Mouse (Mus musculus) frontal cortex, postnatal 25 days (tissue): ENCODE measurements at regions not wholly inside any gene's neighbourhood (a gene's known extent, or its start where the extent isn't known, plus 50 kb on each side); places are given as distances from the start of the nearest gene placed in this dataset.

ENCODE experiments used
- DNase-seq, 2 experiments: peaks; one replicate each; pipeline ENCODE4 v3.0.0; 2022; ENCODE audit warnings: low spot score in 2 of 2

DNA sequence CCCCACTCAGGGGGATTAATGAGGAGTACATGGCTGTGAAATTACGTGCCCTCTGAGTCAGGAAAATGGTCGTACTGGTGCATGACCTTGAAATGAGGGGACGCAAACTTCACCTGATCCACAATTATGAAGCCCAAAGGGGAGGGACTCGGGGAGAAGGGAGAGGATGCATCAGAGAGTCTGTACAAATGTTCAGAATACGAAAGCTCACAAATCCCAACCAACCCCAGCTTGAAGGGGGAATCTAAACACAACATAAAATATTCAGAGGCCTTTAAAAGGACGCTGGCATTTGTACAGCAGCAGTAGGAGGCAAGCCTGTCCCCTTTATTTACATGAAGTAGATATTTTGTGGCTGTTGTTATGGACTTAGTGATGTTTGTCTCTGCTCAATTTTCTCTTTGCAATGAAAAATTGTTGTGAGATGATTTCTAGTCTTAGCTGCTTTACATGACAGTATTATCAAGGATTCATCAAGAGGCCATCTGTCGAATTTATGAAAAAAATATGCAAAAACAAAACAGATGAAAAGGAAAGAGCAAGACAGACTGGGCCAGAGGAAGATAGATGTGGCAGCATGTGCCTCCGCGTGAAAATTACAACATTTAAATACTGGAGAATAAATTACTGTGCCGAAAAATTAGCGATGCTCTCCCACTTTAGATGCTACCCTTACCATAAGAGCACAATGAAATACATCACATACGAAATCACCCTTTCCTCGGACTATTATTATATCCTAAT is 695.3 kb downstream of the 1700064H15Rik start:
- no peak for DNase-seq

DNA sequence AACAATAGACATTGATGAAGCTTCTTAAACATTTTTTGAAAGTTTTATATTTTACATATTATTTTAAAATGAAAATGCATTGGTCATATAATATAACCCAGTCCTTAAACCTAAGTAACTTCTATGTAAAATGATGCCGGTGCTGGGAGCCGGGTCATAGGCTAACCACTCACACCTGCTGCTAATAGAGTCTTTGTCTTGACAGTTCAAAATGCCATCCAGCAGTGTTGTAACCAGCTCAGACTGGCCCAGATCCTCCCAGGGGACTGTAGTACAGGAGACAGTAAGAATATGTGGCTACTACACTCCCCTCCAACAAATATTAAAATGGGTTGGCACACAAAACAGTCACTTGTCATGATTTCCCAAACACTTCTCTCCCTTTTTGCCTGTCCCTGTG is 693.6 kb downstream of the 1700064H15Rik start:
- no peak for DNase-seq

GRCm38 (mm10) chr3:18937333-18938122 is 690.9 kb downstream of the 1700064H15Rik start:
- no peak for DNase-seq

DNA sequence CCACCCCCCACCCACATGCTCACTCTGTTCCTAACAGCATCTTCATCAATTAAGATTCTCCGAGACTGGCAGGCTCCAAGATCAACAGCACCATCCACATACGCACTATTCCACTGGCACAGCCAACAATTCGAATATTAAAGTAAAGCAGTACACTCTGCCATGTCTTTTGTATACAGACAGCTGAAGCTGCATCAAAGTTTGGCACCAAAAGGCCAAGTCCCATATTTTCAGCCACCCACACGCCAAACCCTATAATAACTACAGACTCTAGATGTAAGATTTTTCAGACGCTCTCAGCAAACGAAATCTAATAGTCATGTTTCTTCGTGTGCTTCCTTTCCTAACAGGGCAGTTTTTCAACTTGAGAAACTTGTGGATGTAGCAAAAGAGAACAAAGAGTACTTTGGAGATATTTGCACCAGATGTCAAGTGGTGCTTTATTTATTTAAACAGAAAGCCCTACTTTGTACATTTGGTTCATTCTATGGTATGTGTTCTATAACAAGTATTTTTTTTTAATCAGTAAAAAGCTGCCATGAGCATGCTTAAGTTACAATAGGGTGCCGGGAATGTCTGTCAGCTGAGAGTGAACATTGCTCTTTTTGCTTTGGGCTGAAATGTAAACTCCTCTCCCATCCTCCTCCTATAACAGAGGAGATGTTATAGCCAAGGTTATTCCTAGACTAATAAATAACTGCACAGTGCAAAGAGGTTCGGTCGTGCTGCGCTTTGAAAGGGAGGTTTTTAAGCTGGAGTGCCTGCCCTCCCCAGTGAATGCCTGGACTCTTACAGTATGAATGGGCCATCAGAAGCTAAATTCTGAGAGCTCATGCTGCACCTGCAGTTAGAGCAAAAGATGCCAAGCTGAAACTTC is 686.9 kb downstream of the 1700064H15Rik start:
- no peak for DNase-seq

DNA sequence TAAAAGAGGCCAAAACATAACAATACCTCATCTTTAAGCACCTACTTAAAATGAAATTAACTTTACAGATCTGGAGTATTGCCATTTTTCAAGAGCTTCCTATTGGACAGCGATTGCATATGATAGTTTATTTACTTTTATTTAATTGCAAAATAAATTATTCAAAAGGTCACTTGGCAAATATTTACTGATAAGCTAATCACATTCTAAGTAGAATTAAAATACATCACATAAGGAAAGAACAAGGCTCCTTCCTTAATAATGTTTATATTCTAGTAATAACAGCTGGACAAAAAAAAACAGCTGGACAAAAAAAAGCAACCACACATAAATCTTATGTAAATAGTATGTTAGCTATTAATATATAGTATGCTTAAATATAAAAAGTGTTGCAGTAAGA is 668.1 kb downstream of the 1700064H15Rik start:
- no peak for DNase-seq

- no peak for DNase-seq
These were observed 639.8 kb downstream of the 1700064H15Rik start for GRCm38 (mm10) chr3:18988662-18989061.

- no peak for DNase-seq
These were observed 638.8 kb downstream of the 1700064H15Rik start for GRCm38 (mm10) chr3:18989577-18990240.

DNA sequence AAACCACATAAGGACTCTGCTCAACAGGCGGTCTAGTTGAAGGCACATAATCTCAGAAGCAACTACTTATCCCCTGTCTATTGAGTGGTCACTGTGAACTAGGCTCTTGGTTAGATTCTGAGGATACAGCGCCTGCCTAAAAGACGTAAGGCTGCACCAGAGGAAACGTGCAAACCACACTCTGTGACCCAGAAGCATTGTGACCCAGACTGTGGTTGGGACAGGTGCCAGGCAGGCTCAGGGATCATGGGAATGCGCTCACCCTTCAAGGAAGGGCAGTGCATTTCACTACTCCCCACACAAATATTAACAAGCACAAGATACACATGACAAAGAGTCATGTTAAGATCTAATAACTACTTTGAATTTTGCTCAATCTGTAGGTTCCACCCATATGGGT is 628.3 kb downstream of the 1700064H15Rik start:
- DNase-seq: no peak

- DNase-seq: no peak
These were observed 626.4 kb downstream of the 1700064H15Rik start for GRCm38 (mm10) chr3:19002056-19002455.

DNA sequence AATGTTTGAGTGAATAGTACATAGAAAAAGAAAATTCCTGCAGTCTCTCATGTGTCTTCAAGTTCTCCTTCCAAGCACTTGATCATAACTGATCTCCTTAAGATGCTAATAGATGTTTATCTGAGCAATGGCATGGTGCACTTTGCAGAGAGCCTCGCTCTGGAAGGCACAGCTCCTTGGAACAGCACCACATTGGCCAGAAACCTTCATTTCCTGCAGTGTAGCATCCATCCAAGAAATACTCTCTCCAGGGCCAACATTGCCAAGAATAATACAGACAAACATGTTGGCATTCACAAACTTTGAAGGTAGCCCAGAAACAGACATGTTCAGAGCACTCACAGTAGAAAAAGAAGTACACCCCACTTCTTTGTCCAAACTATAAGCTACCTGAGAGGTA is 623.7 kb downstream of the 1700064H15Rik start:
- no peak for DNase-seq

DNA sequence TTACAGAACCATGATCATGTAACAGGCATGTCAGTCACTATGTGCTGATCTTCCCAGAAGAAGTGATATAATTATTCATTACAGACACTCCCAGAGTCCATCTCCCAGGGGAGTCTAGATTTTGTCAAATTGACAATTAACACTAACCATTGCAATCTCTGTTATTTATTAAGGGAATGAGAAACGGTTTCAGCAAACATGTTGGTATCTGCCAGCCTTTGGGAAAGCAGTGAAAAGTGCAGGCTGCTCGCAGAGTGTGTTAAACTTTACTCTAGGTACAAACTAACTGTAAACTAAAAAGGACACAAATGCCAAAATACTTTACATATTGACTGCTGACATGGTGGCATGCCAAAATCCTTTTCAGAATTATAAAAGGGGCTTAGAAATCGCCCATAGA is 583.9 kb downstream of the 1700064H15Rik start:
- DNase-seq: no peak

DNA sequence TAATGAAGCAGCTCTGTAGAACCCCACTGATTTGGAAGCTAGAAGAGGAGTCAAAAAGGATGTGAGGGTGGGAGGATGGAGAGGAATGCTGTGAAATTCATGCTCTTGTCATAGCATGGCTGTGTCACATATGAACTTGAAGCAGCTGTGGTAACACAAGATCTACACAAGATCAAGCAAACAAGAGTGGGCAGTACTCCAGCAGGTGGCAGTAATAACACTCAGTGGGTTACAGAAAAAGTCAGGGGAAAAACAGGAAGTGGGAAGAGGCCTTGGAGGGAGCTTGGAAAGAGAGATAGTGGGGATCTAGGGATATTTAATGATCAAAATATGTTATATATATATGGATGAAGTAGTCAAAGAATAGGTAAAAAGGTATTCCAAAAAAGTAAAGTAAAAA is 582.5 kb downstream of the 1700064H15Rik start:
- DNase-seq: no peak

GRCm38 (mm10) chr3:19046610-19047009 is 581.9 kb downstream of the 1700064H15Rik start:
- DNase-seq: no peak

DNA sequence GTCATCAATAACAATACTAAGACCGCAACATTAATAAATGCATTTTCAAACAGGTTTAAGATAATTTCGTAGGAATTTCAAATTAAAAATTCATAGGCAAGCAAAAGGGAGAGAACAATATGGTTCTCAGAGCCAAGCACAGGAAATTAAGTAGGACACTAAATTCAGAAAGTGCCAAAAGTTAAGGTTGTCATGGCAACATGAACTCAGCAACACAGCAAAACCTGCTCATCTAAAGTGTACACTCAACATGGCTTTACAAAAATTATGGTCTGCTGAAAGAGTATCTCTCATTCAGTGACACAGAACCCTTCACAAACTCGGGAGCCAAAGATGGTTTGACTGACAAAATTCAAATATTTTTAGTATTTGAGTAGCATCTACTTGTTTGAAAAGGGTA is 572.5 kb downstream of the 1700064H15Rik start:
- no peak for DNase-seq

DNA sequence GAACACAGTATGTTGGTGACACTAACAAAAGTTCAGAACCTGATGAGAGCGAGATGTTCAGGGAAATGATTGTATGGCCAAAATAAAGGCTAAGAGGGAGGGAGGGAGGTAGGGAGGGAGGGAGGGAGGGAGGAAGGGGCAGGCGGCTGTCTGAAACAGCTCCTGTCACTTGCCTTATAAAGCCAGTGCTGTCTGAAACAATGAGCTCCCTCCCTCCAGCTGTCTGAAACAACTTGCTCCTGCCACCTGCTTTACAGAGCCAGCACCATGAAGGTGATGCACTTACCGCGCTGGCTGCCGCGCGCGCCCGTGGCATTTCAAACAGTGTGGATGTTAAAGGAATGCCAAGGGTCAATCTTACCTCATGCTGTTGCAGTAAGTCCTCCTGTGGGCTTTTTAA is 571.9 kb downstream of the 1700064H15Rik start:
- no peak for DNase-seq

GRCm38 (mm10) chr3:19059906-19060870 is 568.3 kb downstream of the 1700064H15Rik start:
- no peak for DNase-seq

- no peak for DNase-seq
These were observed 566.8 kb downstream of the 1700064H15Rik start for GRCm38 (mm10) chr3:19061488-19062248.

DNA sequence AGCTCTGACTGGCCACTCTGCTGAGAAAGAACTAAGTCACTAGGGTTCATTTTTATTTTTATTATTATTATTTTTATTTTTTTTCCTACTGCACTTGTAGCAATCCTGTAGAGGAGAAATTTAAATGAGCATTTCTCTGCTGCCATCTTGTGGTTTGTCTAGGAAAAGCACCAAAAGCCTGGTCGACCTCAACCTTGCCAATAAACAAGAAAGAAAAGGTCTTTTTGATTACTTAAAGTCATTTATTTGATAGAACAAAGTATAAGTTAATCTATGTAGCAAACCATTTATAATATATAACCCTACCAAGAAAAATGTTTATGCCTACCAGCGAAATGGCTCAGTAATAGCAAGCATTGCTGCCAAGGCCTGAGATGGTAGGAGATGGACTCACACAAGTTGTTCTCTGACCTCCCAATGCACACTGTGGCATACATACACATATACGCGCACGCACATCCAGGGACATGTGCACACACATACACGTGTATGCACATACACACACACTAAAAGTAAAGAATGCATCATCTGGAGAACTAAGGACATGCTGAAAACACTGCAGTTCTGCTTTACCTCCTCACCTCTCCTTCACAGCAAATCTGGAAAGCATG is 566.1 kb downstream of the 1700064H15Rik start:
- peak; percentile 18 to 40 for DNase-seq

DNA sequence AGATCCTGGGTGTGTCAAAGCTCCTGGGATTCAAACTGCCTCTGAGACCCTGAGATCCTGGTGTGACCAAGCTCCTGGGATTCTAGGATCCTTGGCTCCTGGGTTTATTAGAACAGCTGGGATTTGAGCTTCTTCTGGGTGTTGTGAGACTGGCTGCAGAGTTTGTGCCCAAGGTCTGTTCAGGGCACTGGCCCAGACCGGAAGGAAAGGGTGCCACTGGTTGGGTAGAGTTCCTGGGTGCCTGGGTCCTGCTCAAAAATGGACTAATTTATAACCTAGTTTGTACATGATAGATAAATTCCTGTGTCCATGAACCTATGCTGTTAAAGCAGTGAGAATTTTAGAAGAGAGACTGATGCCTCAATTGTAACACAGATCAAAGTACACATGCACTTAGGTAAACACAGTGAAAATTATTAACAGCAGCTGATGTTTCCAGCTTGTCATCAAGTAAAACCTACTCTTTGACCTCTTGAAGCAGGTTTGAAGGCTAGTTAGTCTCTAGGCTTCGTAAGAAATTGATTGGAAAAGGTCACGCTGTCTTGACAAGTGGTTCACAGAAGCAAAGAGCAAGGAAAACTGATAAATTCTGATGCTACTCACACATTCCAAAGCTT is 561.2 kb downstream of the 1700064H15Rik start:
- no peak for DNase-seq
